Mouse (Mus musculus): Measurements from ENCODE around the gene Lamb1. TPM values are rescaled to one million over a fixed set of nuclear protein-coding genes. Genes with fewer than 3 reads are reported as not detected.

Gene Lamb1
- polyA plus RNA-seq, 1 experiment, result 96.1 TPM

- Histone ChIP-seq H3K36me3 (ENCODE audit: control insufficient read depth, insufficient read depth) (peaks cover 99% of the 10 kb centered on the region), H3ac (ENCODE audit: control insufficient read depth, insufficient read length, low read depth) (no peak overlapping the region), H3K79me2 (ENCODE audit: control insufficient read depth, insufficient read depth) (peaks cover 12% of the 10 kb centered on the region), H3K27me3 (ENCODE audit: control insufficient read depth, insufficient read depth, insufficient read length) (no peaks in the 10 kb centered on the region), H3K79me3 (ENCODE audit: low read depth) (peaks cover 5% of the 10 kb centered on the region), H3K4me3 (ENCODE audit: insufficient read depth, poor library complexity, severe bottlenecking) (no peak overlapping the region)
- TF ChIP-seq MAX (IDR thresholded peaks at IDR 0.05) (no peak), MYOD1 (IDR thresholded peaks at IDR 0.05; ENCODE audit: control insufficient read depth, insufficient read length, low read depth) (no peak), FOSL1 (IDR thresholded peaks at IDR 0.05; ENCODE audit: insufficient read depth, low read length, poor library complexity, severe bottlenecking) (no peak), CEBPB (IDR thresholded peaks at IDR 0.05; ENCODE audit: low read depth) (no peak), MYOG (IDR thresholded peaks at IDR 0.05; ENCODE audit: control insufficient read depth, extremely low read depth, insufficient read length) (no peak), USF1 (IDR thresholded peaks at IDR 0.05; ENCODE audit: low read depth) (no peak), CTCF (IDR thresholded peaks at IDR 0.05; ENCODE audit: control insufficient read depth, insufficient read depth, insufficient read length) (no peak)
Observed at GRCm38 (mm10) chr12:31315961-31316360, 50.9 kb downstream of the Lamb1 start.

GRCm38 (mm10) chr12:31317670-31318408, 52.8 kb downstream of the Lamb1 start:
- H3K4me3 ChIP-seq (ENCODE audit: insufficient read depth, poor library complexity, severe bottlenecking), result no peak overlapping the region
- H3K27me3 ChIP-seq (ENCODE audit: control insufficient read depth, insufficient read depth, insufficient read length), result no peaks in the 10 kb centered on the region
- no peak overlapping the region for H3ac ChIP-seq (ENCODE audit: control insufficient read depth, insufficient read length, low read depth)
- H3K79me2 ChIP-seq (ENCODE audit: control insufficient read depth, insufficient read depth), result peaks cover 12% of the 10 kb centered on the region
- no peak for TF ChIP-seq FOSL1 (IDR thresholded peaks at IDR 0.05; ENCODE audit: insufficient read depth, low read length, poor library complexity, severe bottlenecking)
- no peak for TF ChIP-seq CTCF (IDR thresholded peaks at IDR 0.05; ENCODE audit: control insufficient read depth, insufficient read depth, insufficient read length)
- TF ChIP-seq MYOD1 (IDR thresholded peaks at IDR 0.05; ENCODE audit: control insufficient read depth, insufficient read length, low read depth), result no peak
- no peak for TF ChIP-seq MAX (IDR thresholded peaks at IDR 0.05)
- TF ChIP-seq CEBPB (IDR thresholded peaks at IDR 0.05; ENCODE audit: low read depth), result no peak
- no peak for TF ChIP-seq USF1 (IDR thresholded peaks at IDR 0.05; ENCODE audit: low read depth)
- no peak for TF ChIP-seq MYOG (IDR thresholded peaks at IDR 0.05; ENCODE audit: control insufficient read depth, extremely low read depth, insufficient read length)
- H3K36me3 ChIP-seq (ENCODE audit: control insufficient read depth, insufficient read depth), result peaks cover 99% of the 10 kb centered on the region
- peaks cover 4% of the 10 kb centered on the region for H3K79me3 ChIP-seq (ENCODE audit: low read depth)

- no peak overlapping the region for H3ac ChIP-seq (ENCODE audit: control insufficient read depth, insufficient read length, low read depth)
- H3K79me2 ChIP-seq (ENCODE audit: control insufficient read depth, insufficient read depth), result peaks cover 12% of the 10 kb centered on the region
- TF ChIP-seq FOSL1 (IDR thresholded peaks at IDR 0.05; ENCODE audit: insufficient read depth, low read length, poor library complexity, severe bottlenecking), result no peak
- TF ChIP-seq MYOG (IDR thresholded peaks at IDR 0.05; ENCODE audit: control insufficient read depth, extremely low read depth, insufficient read length), result no peak
- TF ChIP-seq MYOD1 (IDR thresholded peaks at IDR 0.05; ENCODE audit: control insufficient read depth, insufficient read length, low read depth), result no peak
- TF ChIP-seq MAX (IDR thresholded peaks at IDR 0.05), result no peak
- peaks cover 99% of the 10 kb centered on the region for H3K36me3 ChIP-seq (ENCODE audit: control insufficient read depth, insufficient read depth)
- H3K4me3 ChIP-seq (ENCODE audit: insufficient read depth, poor library complexity, severe bottlenecking), result no peak overlapping the region
- no peaks in the 10 kb centered on the region for H3K27me3 ChIP-seq (ENCODE audit: control insufficient read depth, insufficient read depth, insufficient read length)
- H3K79me3 ChIP-seq (ENCODE audit: low read depth), result peaks cover 1% of the 10 kb centered on the region
Observed at GRCm38 (mm10) chr12:31318409-31318963, 53.5 kb downstream of the Lamb1 start.

- Histone ChIP-seq H3K79me2 (ENCODE audit: control insufficient read depth, insufficient read depth) (no peaks in the 10 kb centered on the region), H3ac (ENCODE audit: control insufficient read depth, insufficient read length, low read depth) (no peak overlapping the region), H3K27me3 (ENCODE audit: control insufficient read depth, insufficient read depth, insufficient read length) (no peaks in the 10 kb centered on the region), H3K36me3 (ENCODE audit: control insufficient read depth, insufficient read depth) (peaks cover 100% of the 10 kb centered on the region), H3K4me3 (ENCODE audit: insufficient read depth, poor library complexity, severe bottlenecking) (no peak overlapping the region), H3K79me3 (ENCODE audit: low read depth) (no peaks in the 10 kb centered on the region)
- no peak for TF ChIP-seq MAX (IDR thresholded peaks at IDR 0.05)
- no peak for TF ChIP-seq MYOG (IDR thresholded peaks at IDR 0.05; ENCODE audit: control insufficient read depth, extremely low read depth, insufficient read length)
- no peak for TF ChIP-seq CEBPB (IDR thresholded peaks at IDR 0.05; ENCODE audit: low read depth)
- no peak for TF ChIP-seq CTCF (IDR thresholded peaks at IDR 0.05; ENCODE audit: control insufficient read depth, insufficient read depth, insufficient read length)
- TF ChIP-seq MYOD1 (IDR thresholded peaks at IDR 0.05; ENCODE audit: control insufficient read depth, insufficient read length, low read depth), result no peak
Observed at GRCm38 (mm10) chr12:31320817-31321216, 55.8 kb downstream of the Lamb1 start.

GRCm38 (mm10) chr12:31321532-31321931, 56.5 kb downstream of the Lamb1 start:
- no peak overlapping the region for H3ac ChIP-seq (ENCODE audit: control insufficient read depth, insufficient read length, low read depth)
- TF ChIP-seq MYOD1 (IDR thresholded peaks at IDR 0.05; ENCODE audit: control insufficient read depth, insufficient read length, low read depth), result no peak
- no peak for TF ChIP-seq FOSL1 (IDR thresholded peaks at IDR 0.05; ENCODE audit: insufficient read depth, low read length, poor library complexity, severe bottlenecking)
- TF ChIP-seq MAX (IDR thresholded peaks at IDR 0.05), result no peak
- TF ChIP-seq CEBPB (IDR thresholded peaks at IDR 0.05; ENCODE audit: low read depth), result no peak
- TF ChIP-seq USF1 (IDR thresholded peaks at IDR 0.05; ENCODE audit: low read depth), result no peak
- no peak for TF ChIP-seq MYOG (IDR thresholded peaks at IDR 0.05; ENCODE audit: control insufficient read depth, extremely low read depth, insufficient read length)
- no peak for TF ChIP-seq CTCF (IDR thresholded peaks at IDR 0.05; ENCODE audit: control insufficient read depth, insufficient read depth, insufficient read length)

More at GRCm38 (mm10) chr12:31321532-31321931, 56.5 kb downstream of the Lamb1 start:
- H3K79me3 ChIP-seq (ENCODE audit: low read depth), result no peaks in the 10 kb centered on the region
- H3K36me3 ChIP-seq (ENCODE audit: control insufficient read depth, insufficient read depth), result peaks cover 100% of the 10 kb centered on the region
- no peak overlapping the region for H3K4me3 ChIP-seq (ENCODE audit: insufficient read depth, poor library complexity, severe bottlenecking)
- no peaks in the 10 kb centered on the region for H3K79me2 ChIP-seq (ENCODE audit: control insufficient read depth, insufficient read depth)
- H3K27me3 ChIP-seq (ENCODE audit: control insufficient read depth, insufficient read depth, insufficient read length), result no peaks in the 10 kb centered on the region

Data from C2C12 (cell line).